Mouse (Mus musculus) heart, embryonic 13.5 days (tissue): ENCODE data around the gene Tyw1. TPM values are rescaled to one million over a fixed set of nuclear protein-coding genes. Genes with fewer than 3 reads are reported as not detected.

Source experiments
- ATAC-seq: fragments of 200-750 bp; cut with Nextera tagmentation; 2 replicates; pipeline ENCODE4 v1.8.0; 2017; ENCODE audit warnings: moderate TSS enrichment; ENCODE audit not compliant: insufficient number of reproducible peaks, low FRiP score, low TSS enrichment; ENCODE audit errors: extremely low read depth
- H3K27ac ChIP-seq: fragments of 300-500 bp; sonication (generic); replicated peaks from 2 replicates; pipeline ENCODE4 v1.5.1; 2015; ENCODE audit warnings: moderate library complexity, mild to moderate bottlenecking, inconsistent platforms
- H3K27me3 ChIP-seq: fragments of 300-500 bp; sonication (generic); replicated peaks from 2 replicates; pipeline ENCODE4 v1.6.1; 2015; ENCODE audit warnings: mild to moderate bottlenecking, inconsistent platforms
- H3K36me3 ChIP-seq: fragments of 300-500 bp; sonication (generic); 2 replicates; pipeline ENCODE4 v1.6.1; 2015; ENCODE audit warnings: mild to moderate bottlenecking, inconsistent platforms
- H3K4me1 ChIP-seq: fragments of 300-500 bp; sonication (generic); 2 replicates; pipeline ENCODE4 v1.6.1; 2015; ENCODE audit warnings: inconsistent platforms
- H3K4me2 ChIP-seq: fragments of 300-500 bp; sonication (generic); 2 replicates; pipeline ENCODE4 v1.6.1; 2015; ENCODE audit warnings: inconsistent platforms, mild to moderate bottlenecking, moderate library complexity
- H3K4me3 ChIP-seq: fragments of 300-500 bp; sonication (generic); 2 replicates; pipeline ENCODE4 v1.5.1; 2015; ENCODE audit warnings: moderate library complexity, mild to moderate bottlenecking, inconsistent platforms
- H3K9ac ChIP-seq: fragments of 300-500 bp; sonication (generic); 2 replicates; pipeline ENCODE4 v1.6.1; 2015; ENCODE audit warnings: inconsistent platforms, mild to moderate bottlenecking, moderate library complexity
- H3K9me3 ChIP-seq: fragments of 300-500 bp; sonication (generic); 2 replicates; pipeline ENCODE4 v1.6.1; 2016; ENCODE audit warnings: inconsistent platforms
- WGBS: fragments of 180-500 bp; shearing (Covaris S2); methylation state at CpG from one replicate; pipeline ENCODE4 v1.1.7; 2015; ENCODE audit warnings: mixed read lengths; 5-methylcytosine and 5-hydroxymethylcytosine counted together
- polyA plus RNA-seq: library from polyadenylated mRNA; unstranded; fragments of >200 nt; fragmentation: Nextera tagmentation; extraction: Ambion mirVana; gene quantifications from 2 replicates; pipeline ENCODE4 v1.2.1, GENCODE M21; 2015

The Tyw1 gene
- polyA plus RNA-seq, 1 experiment from 2014 or later, result 16.4 TPM

DNA sequence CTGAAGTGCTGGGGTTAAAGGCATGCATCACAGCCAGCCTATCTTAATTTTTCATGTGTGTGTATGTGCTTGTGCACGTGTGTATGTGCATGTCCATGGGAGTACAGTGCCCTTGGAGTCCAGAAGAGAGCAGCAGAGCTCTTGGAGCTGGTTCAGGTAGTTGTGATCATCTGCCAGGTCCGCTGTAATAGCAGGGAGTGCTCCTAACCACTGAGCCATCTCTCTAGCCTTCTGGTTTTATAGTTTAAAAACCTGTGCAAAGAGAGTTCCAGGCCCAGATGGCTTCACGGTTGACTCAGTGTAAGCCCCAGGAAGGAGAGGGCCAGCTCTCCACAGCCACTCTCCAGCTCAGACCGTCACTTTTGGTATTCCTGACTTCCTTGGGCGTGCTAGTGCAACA is 64.4 kb downstream of the Tyw1 start:
- ATAC-seq, result no peak
- H3K4me3 ChIP-seq, result no peak overlapping the region
- H3K4me1 ChIP-seq, result no peaks in the 10 kb centered on the region
- no peak overlapping the region for H3K9ac ChIP-seq
- peaks cover 7% of the 10 kb centered on the region for H3K9me3 ChIP-seq
- peaks cover 30% of the 10 kb centered on the region for H3K36me3 ChIP-seq
- no peak overlapping the region for H3K4me2 ChIP-seq
- 86% methylated on average over 5 of the region's 5 CpGs for WGBS
- H3K27ac ChIP-seq, result no peak overlapping the region
- H3K27me3 ChIP-seq, result no peaks in the 10 kb centered on the region

DNA sequence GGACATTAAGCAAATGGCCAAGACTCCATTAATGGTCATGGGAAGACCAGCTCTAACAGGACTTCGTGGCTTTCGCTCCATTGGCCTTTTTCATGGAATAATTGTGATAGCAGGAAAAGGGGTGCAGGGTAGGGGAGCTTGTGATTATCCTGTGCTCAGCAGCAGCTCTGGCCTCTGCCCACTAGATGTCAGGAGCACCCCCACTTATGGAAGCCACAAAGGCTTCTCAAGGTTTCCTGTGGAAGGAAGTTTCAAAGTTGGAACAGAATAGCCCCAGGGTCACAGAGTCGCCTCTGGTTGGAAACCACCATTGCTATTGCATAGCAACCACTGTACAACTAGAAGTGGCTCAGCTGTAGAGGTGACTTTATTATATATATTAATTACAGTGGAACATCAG is 65.1 kb downstream of the Tyw1 start:
- Histone ChIP-seq H3K4me2 (no peak overlapping the region), H3K4me3 (no peak overlapping the region), H3K36me3 (peaks cover 33% of the 10 kb centered on the region), H3K9ac (no peak overlapping the region), H3K27ac (no peak overlapping the region), H3K27me3 (no peaks in the 10 kb centered on the region), H3K9me3 (peaks cover 8% of the 10 kb centered on the region), H3K4me1 (no peaks in the 10 kb centered on the region)
- 73% methylated on average over 3 of the region's 3 CpGs for WGBS
- ATAC-seq, result no peak

DNA sequence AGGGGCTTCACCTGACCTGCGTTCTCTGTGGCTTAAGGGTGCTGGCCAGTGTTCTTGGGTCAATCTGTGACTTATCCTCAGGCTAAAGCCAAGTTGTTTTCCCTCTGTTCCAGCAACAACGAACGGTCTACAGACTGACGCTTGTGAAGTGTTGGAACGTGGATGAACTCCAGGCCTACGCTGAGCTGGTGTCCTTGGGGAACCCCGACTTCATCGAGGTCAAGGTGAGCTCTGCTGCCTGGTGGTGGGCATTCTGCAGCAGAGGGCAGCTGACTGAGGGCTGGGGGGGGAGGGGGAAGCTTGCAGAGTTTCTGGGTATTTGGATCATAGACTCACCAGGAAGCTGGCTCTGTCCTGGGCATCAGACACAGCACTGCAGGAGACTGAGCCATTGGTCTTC is 70.1 kb downstream of the Tyw1 start:
- Histone ChIP-seq H3K36me3 (peaks cover 44% of the 10 kb centered on the region), H3K4me1 (no peaks in the 10 kb centered on the region), H3K27ac (no peak overlapping the region), H3K9me3 (peaks cover 8% of the 10 kb centered on the region), H3K27me3 (no peaks in the 10 kb centered on the region), H3K4me3 (no peak overlapping the region), H3K9ac (no peak overlapping the region), H3K4me2 (no peak overlapping the region)
- 82% methylated on average over 8 of the region's 8 CpGs for WGBS
- ATAC-seq, result no peak; the same call in 1 of the 2 replicates

DNA sequence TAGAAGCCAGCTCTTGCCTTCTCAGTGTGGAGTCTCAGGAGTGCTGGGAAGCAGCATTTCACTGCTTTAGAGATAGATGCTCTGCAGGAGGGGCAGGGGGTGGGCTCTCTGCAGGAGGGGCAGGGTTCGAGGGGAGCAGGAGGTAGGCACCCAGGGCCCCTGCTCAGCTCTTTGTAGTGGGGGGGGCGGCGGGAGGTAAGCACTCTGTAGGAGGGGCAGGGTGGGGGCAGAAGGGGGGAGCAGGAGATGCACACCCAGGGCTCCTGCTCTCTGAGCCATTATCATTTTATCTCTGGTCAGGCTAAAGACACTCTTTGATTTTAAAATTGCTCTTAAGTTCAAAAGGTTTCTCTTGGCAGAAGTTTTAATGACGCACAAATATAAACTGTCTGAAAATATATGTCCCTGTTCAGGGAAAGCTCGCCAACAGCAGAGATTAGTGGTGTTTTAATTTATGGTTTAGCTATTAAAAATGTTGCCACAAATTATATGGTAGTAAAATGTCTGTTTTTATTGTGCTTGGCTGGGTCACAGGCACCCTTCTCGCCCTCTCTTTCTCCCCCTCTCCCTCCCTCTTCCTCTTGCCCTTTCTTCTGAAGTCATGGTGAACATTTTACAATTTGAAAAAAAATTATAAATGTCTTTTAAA is 72.3 kb downstream of the Tyw1 start:
- Histone ChIP-seq H3K9me3 (peaks cover 8% of the 10 kb centered on the region), H3K9ac (no peak overlapping the region), H3K4me2 (no peak overlapping the region), H3K36me3 (peaks cover 44% of the 10 kb centered on the region), H3K27me3 (no peaks in the 10 kb centered on the region), H3K4me1 (no peaks in the 10 kb centered on the region), H3K27ac (no peak overlapping the region), H3K4me3 (no peak overlapping the region)
- no peak for ATAC-seq
- WGBS, result 73% methylated on average over 6 of the region's 6 CpGs

DNA sequence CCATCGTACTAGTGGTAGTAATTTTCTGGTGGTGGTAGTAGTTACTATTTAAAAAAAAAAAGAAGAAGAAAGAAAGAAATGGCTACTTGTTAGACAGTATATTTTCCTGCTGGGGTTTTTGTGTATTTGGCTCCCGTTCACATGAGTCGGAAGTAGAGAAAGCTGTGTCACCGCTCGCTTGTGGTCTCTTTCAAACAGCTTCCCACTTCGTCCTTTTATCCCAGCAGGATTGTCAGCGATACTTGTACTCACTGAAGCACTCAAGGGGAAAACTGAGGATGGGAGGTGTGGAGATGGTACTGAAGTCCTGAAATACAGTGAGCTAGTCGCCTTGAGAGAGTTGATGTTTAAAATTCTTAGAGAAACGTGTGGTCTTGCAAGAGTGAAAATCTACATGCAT is 72.9 kb downstream of the Tyw1 start:
- H3K9ac ChIP-seq, result no peak overlapping the region
- no peak for ATAC-seq
- H3K4me3 ChIP-seq, result no peak overlapping the region
- WGBS, result 84% methylated on average over 9 of the region's 9 CpGs
- H3K4me2 ChIP-seq, result no peak overlapping the region
- H3K27me3 ChIP-seq, result no peaks in the 10 kb centered on the region
- H3K27ac ChIP-seq, result no peak overlapping the region
- H3K4me1 ChIP-seq, result no peaks in the 10 kb centered on the region
- H3K9me3 ChIP-seq, result peaks cover 8% of the 10 kb centered on the region
- H3K36me3 ChIP-seq, result peaks cover 44% of the 10 kb centered on the region

DNA sequence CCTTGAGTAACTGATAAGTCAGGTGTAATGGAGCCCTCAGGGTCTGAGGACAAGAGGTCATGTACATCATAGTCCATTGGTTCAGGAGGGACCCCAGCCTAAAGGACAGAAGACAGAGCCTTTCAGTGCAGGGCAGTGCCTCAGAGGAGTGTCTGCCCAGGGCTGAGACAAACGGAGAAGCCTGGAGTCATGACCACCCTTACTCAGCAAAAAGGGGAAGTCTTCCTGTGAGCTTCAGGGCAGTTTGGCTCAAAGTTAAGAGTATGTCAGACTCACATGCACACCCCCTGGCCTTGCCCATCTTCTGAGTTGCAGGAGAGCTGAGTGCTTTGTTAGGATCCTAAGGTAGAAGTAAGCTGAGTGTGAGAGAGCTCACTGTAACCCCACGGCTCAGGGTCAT is 74.5 kb downstream of the Tyw1 start:
- H3K27me3 ChIP-seq, result no peaks in the 10 kb centered on the region
- peaks cover 35% of the 10 kb centered on the region for H3K36me3 ChIP-seq
- 58% methylated on average over 2 of the region's 2 CpGs for WGBS
- H3K4me1 ChIP-seq, result no peaks in the 10 kb centered on the region
- no peak overlapping the region for H3K9ac ChIP-seq
- H3K27ac ChIP-seq, result no peak overlapping the region
- no peak for ATAC-seq
- no peak overlapping the region for H3K4me2 ChIP-seq
- no peak overlapping the region for H3K4me3 ChIP-seq
- no peaks in the 10 kb centered on the region; the same call in 1 of the 2 replicates for H3K9me3 ChIP-seq

DNA sequence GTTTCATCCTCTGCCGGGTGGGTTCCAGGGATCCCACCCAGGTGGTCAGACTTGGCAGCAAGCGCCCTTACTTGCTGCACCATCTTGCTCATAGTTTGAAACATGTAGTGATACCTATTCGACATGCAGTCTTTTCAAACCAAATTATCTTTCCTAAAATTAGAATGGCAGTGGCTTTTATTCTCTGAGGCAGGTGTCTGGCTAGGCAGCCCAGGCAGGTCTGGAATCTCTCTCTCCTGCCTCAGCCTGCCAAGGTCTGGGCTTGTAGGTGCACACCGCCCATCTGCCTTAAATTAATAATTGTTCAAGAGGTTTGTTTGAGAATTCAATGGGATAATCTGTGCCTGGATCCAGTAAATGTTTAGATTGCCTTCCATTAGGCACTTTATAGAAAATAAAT is 75.4 kb downstream of the Tyw1 start:
- H3K4me3 ChIP-seq, result no peak overlapping the region
- H3K4me2 ChIP-seq, result no peak overlapping the region
- H3K9ac ChIP-seq, result no peak overlapping the region
- ATAC-seq, result no peak
- 80% methylated on average over 4 of the region's 4 CpGs for WGBS
- H3K27ac ChIP-seq, result no peak overlapping the region
- no peaks in the 10 kb centered on the region for H3K4me1 ChIP-seq
- H3K9me3 ChIP-seq, result no peaks in the 10 kb centered on the region
- H3K36me3 ChIP-seq, result peaks cover 35% of the 10 kb centered on the region
- H3K27me3 ChIP-seq, result no peaks in the 10 kb centered on the region

DNA sequence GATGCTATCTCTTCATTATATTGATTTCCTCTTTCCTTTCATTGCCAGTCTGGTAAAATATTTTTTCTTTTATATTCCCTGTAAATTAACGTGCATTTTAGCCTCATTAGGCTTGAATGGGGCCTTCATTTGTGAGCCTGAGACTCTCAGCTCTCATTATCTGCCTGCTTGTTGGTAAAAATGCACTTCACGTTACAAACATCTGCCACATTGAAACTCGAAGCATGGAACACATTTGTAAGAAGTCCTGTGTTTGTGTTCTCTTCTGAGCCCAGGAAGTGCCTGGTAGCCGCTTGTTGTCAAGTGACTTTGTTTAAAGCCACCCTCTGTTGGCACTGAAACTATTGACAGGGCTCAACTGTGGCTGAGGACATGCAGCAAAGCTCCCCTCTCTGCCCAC is 75.8 kb downstream of the Tyw1 start:
- Histone ChIP-seq H3K9ac (no peak overlapping the region), H3K4me1 (no peaks in the 10 kb centered on the region), H3K9me3 (no peaks in the 10 kb centered on the region), H3K4me2 (no peak overlapping the region), H3K36me3 (peaks cover 37% of the 10 kb centered on the region), H3K27ac (no peak overlapping the region), H3K4me3 (no peak overlapping the region), H3K27me3 (no peaks in the 10 kb centered on the region)
- 70% methylated on average over 4 of the region's 4 CpGs for WGBS
- no peak for ATAC-seq

DNA sequence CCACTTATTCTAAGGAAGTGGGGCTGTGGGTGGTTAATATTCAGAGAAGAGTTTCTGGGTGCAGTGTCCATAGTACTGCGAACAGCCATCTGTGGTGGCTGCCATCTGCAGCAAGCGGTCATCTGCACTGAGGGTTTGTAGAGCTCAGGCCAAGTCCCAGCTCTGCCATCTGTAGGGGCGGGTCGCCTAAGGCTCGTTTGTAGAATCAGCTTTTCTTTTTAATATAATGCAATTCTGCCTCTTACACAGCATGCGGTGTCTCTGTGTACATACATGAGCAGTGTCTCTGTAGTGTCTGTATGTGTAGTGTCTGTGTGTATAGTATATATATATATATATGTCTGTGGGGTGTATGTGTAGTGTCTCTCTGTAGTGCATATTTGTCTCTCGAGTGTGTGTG is 78.1 kb downstream of the Tyw1 start:
- H3K27me3 ChIP-seq, result no peaks in the 10 kb centered on the region
- 91% methylated on average over 7 of the region's 7 CpGs for WGBS
- H3K9me3 ChIP-seq, result no peaks in the 10 kb centered on the region
- H3K9ac ChIP-seq, result no peak overlapping the region
- H3K4me3 ChIP-seq, result no peak overlapping the region
- H3K4me1 ChIP-seq, result no peaks in the 10 kb centered on the region
- peaks cover 46% of the 10 kb centered on the region for H3K36me3 ChIP-seq
- H3K4me2 ChIP-seq, result no peak overlapping the region
- no peak overlapping the region for H3K27ac ChIP-seq
- ATAC-seq, result no peak

DNA sequence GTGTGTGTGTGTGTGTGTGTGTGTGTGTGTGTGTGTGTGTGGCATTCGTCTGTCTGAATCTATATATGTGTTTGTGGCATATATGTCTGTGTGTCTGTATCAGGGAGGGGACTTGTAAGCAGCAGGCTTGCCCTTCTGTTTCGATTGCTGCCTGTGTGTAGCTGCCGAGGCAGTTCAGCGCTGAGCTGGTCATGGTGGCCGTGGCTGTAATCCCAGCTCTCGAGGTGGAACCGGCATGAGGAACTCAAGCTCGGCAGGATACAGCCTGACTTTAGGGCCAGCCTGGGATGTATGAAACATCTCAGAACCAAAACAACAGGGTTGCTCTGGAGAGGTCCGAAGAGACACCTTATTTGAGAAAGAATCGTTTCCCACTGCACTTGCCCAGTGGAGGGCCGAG is 78.6 kb downstream of the Tyw1 start:
- no peak overlapping the region for H3K4me3 ChIP-seq
- WGBS, result 86% methylated on average over 11 of the region's 11 CpGs
- no peak overlapping the region for H3K4me2 ChIP-seq
- H3K9ac ChIP-seq, result no peak overlapping the region
- no peaks in the 10 kb centered on the region for H3K4me1 ChIP-seq
- peaks cover 42% of the 10 kb centered on the region for H3K36me3 ChIP-seq
- H3K27me3 ChIP-seq, result no peaks in the 10 kb centered on the region
- H3K27ac ChIP-seq, result no peak overlapping the region
- no peaks in the 10 kb centered on the region for H3K9me3 ChIP-seq
- no peak for ATAC-seq

DNA sequence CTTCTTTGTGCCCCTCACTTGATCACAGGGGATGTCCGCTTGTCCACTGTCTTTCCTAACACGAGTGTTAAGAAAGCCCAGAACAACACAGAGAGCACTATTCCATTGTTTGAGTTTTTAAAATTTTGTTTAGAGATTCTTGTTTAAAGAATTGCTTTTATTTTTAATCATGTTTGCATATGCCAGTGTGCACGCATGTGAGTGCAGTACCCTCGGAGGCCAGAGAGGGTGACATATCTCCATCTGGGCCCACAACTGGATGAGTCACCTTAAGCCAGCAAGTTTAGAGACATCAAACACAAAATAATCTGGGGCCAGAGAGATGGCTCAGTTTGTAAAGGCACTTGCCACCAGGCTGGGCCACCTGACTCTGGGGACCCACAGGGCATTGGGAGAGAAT is 80.0 kb downstream of the Tyw1 start:
- 98% methylated on average over 4 of the region's 4 CpGs for WGBS
- no peaks in the 10 kb centered on the region for H3K9me3 ChIP-seq

DNA sequence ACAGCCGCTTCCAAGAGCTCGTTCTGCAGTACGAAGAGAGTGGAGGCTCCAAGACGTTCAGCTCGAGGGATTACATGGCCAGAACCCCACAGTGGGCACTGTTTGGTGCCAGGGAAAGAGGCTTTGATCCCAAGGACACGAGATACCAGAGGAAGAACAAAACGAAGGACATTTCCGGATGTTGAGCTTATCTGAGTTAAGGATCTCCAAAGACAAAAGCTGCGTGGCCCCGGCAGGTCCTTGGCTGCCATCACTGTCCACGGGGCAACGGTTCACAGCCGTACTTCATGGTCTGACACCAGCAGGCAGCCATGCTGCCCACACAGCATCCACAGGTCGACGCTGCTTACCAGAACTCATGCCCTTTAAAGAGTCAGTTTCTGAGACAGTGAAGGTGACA is 85.2 kb downstream of the Tyw1 start:
- H3K4me2 ChIP-seq, result no peak overlapping the region
- WGBS, result 87% methylated on average over 15 of the region's 15 CpGs
- peaks cover 66% of the 10 kb centered on the region for H3K36me3 ChIP-seq
- H3K27ac ChIP-seq, result no peak overlapping the region
- no peaks in the 10 kb centered on the region for H3K27me3 ChIP-seq
- no peaks in the 10 kb centered on the region for H3K9me3 ChIP-seq
- no peak overlapping the region for H3K9ac ChIP-seq
- H3K4me1 ChIP-seq, result no peaks in the 10 kb centered on the region
- H3K4me3 ChIP-seq, result no peak overlapping the region
- ATAC-seq, result no peak

More for the DNA sequence above, 80.0 kb downstream of the Tyw1 start:
- H3K27ac ChIP-seq, result no peak overlapping the region
- ATAC-seq, result no peak
- H3K4me3 ChIP-seq, result no peak overlapping the region
- H3K4me2 ChIP-seq, result no peak overlapping the region
- H3K27me3 ChIP-seq, result no peaks in the 10 kb centered on the region
- H3K9ac ChIP-seq, result no peak overlapping the region
- H3K36me3 ChIP-seq, result peaks cover 46% of the 10 kb centered on the region
- H3K4me1 ChIP-seq, result no peaks in the 10 kb centered on the region
